Mouse (Mus musculus) urinary bladder, postnatal 36 days (tissue): ENCODE results near the gene Sco2.

ENCODE experiments used
- DNase-seq, 2 experiments: peaks; one replicate each; pipeline ENCODE4 v3.0.0; 2022; ENCODE audit warnings: low spot score in 2 of 2, mixed read lengths in 1 of 2

The Sco2 gene

GRCm38 (mm10) chr15:89373027-89373761 is 452 bp downstream of the Sco2 start:
- peak; percentile 77 to 82 for DNase-seq

GRCm38 (mm10) chr15:89372536-89372935 is 1.1 kb downstream of the Sco2 start:
- no peak for DNase-seq

GRCm38 (mm10) chr15:89372068-89372467 is 1.6 kb downstream of the Sco2 start:
- no peak for DNase-seq

- no peak for DNase-seq
Measured at GRCm38 (mm10) chr15:89365141-89365551, 8.5 kb downstream of the Sco2 start.

GRCm38 (mm10) chr15:89363051-89363450 is 10.6 kb downstream of the Sco2 start:
- no peak for DNase-seq

- DNase-seq: no peak
Measured at GRCm38 (mm10) chr15:89358784-89359183, 14.9 kb downstream of the Sco2 start.

- DNase-seq: peak; percentile 52 to 69
Measured at GRCm38 (mm10) chr15:89356372-89356771, 17.3 kb downstream of the Sco2 start.

- peak; percentile 92 to 95 for DNase-seq
Measured at GRCm38 (mm10) chr15:89355241-89356187, 18.1 kb downstream of the Sco2 start, which contains the start of the genes Lmf2 and Ncaph2. Gene Lmf2, minus strand, starts transcription at chr15:89355659. Gene Ncaph2, plus strand, starts transcription at chr15:89355719.

- DNase-seq: no peak
Measured at GRCm38 (mm10) chr15:89354455-89354854, 19.2 kb downstream of the Sco2 start.

GRCm38 (mm10) chr15:89353837-89354236 is 19.8 kb downstream of the Sco2 start:
- DNase-seq: no peak

GRCm38 (mm10) chr15:89352795-89353194 is 20.9 kb downstream of the Sco2 start:
- no peak for DNase-seq

- no peak for DNase-seq
Measured at GRCm38 (mm10) chr15:89352054-89352453, 21.6 kb downstream of the Sco2 start.

- no peak for DNase-seq
Measured at GRCm38 (mm10) chr15:89351302-89351701, 22.3 kb downstream of the Sco2 start.

- DNase-seq: no peak
Measured at GRCm38 (mm10) chr15:89350447-89350846, 23.2 kb downstream of the Sco2 start.

- DNase-seq: no peak
Measured at GRCm38 (mm10) chr15:89343325-89343724, 30.3 kb downstream of the Sco2 start.

- DNase-seq: no peak
Measured at GRCm38 (mm10) chr15:89341678-89342077, 32.0 kb downstream of the Sco2 start.

- DNase-seq: no peak
Measured at GRCm38 (mm10) chr15:89340136-89340535, 33.5 kb downstream of the Sco2 start.

- DNase-seq: no peak
Measured at GRCm38 (mm10) chr15:89339696-89340095, 34.0 kb downstream of the Sco2 start.

- no peak for DNase-seq
Measured at GRCm38 (mm10) chr15:89336422-89336821, 37.2 kb downstream of the Sco2 start.

- DNase-seq: no peak
Measured at GRCm38 (mm10) chr15:89334774-89335537, 38.7 kb downstream of the Sco2 start.

GRCm38 (mm10) chr15:89334271-89334670 is 39.4 kb downstream of the Sco2 start, which contains the start of gene Miox:
Gene Miox, plus strand, starts transcription at chr15:89334398.
- no peak for DNase-seq

- DNase-seq: no peak
Measured at GRCm38 (mm10) chr15:89326441-89326840, 47.2 kb downstream of the Sco2 start.
